Mouse (Mus musculus): ENCODE measurements around the gene Olfr574.

Gene Olfr574

DNA sequence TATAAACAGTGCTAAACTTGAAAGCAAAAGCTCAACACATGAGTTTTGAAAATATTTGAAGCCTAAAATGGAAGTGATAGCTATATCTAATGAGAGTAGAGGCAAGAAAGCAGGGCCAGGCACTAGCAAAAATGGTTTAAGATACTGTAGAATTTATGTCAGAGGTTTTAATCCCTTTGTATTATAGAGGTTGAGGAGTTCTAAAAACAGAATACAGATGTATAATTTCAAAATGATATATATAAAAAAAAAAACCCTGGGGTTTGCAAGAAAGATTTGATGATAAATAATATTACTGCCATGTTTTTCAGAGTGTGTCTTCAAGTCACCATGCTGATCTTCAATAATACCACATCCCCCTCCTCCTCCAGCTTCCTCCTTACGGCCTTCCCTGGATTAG is at the start of gene Olfr574:
Gene Olfr574, plus strand, starts transcription at position 301 of the 400 bp plus-strand sequence.
- no peak for DNase-seq (ENCODE audit: low read depth, low spot score)

DNA sequence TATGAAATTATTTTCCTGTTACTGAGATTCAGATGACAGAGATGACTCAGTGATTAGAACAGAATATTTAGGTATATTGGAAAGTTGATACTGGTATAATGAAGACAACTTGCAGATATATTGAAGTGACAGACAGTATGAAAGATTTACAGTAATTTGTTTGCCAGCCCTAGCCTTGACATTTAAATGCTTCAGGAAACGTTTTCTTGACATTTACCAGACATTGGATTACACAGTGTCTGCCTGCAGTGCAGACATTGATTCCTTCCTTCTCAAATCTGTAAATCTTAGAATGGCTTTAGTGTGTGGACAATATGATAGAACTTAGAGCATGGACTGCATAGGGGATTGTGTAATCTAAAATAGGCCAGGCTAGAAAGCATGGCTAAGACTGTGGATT is 33.0 kb upstream of the Olfr574 start:
- DNase-seq (ENCODE audit: low read depth, low spot score), result no peak

DNA sequence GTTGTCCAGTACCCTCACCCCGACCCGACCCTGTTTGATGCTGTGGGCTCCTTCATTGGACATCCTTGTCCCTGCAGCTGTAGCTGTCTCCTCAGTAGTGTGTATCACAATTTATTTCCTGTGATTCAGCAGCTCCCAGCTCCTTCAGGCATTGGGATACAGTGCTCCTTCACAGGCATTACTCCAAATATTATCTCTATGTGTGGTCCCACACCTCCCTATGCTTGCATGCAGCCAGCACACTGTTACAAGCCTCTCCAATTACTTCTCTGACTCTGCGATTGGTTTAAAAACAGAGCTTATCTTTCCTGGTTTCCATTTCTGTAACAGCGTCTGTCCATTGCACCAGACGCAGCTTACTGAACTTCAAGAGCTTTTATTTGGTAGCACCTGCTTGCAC is 31.9 kb upstream of the Olfr574 start:
- no peak for DNase-seq (ENCODE audit: low read depth, low spot score)

DNA sequence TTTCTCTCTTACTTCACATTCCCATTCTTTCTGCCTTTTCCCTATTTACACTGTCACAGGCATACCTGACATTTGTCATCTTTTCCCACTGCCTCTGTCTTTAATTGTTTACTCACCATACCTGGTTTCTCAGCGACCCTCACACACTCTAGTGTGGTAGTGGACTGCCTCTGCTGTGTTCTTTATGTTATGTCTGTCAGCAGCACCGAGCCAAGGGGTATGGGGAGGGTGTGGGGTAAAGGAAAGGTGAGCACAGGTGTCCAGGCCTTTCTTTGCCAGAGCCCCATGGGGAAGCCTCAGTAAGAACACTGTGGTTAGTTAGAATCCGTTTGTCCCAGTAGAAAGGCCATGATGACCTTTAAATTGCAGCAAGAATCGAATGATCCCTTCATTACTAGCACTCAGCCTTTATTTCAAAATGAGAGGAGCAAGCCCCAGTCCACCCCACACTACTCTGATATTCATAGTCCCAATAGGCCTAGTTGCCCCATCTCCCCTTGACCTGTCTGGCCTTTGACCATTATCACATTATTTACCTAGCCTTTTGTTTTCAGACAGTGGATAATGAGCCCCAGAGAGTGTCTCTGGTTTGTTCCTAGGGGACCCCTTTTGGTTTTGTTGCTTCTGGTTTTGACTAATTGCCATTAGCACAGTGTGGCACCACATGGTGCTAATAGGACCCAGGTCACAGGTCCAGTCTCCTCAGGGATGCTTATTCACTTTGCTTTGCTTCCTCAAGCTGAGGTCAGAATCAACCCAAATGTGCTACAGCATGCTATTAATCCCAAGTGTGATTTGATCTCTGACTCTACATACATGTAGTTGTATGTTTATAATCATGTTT is 31.0 kb upstream of the Olfr574 start, which contains the start of gene Olfr571:
Gene Olfr571, minus strand, starts transcription at position 505 of the 844 bp plus-strand sequence.
- DNase-seq (ENCODE audit: low read depth, low spot score), result no peak

DNA sequence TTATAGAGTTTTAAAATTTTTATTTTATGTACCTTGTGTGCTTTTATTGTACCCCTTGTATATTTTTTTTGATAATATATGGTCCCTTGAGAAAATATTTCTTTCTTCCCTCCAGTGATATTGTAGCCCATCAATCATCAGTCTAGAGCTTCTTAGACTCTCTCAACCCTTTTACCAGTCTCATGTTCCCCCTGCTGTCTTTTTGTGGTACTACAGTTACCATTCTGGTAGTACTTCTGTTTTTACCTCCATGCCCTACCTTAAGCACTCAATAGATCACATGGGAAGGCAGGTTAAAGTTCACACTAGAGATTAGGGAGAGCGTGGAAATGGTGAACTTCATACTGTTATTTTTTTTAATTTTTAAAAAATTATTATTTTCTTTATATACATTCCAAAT is 28.6 kb upstream of the Olfr574 start:
- peak; percentile 22 for DNase-seq (ENCODE audit: low read depth, low spot score)

DNA sequence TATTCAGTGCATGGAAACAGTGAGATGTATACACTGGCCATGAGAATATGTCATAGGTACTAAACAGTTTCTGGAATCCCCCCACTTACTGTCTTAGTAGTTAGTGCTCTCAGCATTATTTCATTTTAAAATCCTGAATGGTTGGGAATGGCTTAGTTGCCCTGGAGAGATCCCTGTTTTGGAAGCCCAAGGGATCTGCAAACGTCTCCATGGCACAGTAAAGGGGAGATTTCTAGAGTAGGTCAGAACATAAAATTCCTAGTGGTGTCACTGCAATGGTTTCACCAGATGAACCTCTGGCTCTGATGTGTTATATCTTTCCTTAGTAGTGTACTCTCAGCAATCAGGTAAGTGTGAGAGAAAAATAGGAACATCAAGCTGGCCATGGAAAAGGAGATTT is 24.2 kb upstream of the Olfr574 start, which contains the start of gene Olfr572:
Gene Olfr572, plus strand, starts transcription at position 301 of the 400 bp plus-strand sequence.
- DNase-seq (ENCODE audit: low read depth, low spot score), result no peak

DNA sequence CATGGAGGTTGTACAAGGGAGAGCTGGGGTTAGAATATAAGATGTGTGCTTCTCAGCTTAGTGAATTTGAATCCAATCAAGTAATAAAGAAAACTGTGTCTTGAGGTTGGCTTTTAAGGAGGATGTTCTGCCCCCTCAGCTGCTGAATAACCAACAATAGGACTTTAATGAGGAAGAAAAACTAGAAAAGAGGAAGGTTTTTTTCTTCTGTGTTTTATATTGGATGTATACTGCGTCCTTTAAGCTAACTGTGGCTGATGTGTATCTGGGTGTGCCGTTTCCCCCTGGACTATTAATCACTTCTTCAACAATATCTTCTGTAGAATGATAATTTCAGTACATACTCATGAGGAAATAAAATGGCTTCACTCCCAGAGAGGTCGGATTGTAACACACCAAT is 21.2 kb upstream of the Olfr574 start:
- DNase-seq (ENCODE audit: low read depth, low spot score), result no peak

DNA sequence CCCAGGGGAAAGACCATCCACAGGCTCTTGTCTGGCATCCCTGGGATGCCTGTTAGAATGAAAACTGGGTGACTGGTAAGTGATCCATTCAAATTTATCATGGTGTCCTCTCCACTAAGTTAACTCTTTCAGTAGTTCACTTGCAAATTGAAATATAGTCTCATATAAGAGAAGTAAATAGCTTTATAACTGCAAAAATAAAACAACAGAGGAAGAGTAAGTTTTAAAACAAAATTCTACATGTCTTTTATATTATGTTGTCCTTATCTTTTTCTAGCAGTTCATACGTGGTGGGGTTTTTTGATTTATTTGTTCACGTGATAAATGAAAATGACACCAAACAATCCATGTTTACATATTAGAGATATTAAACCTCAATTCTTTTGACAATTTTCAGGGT is 5.8 kb upstream of the Olfr574 start, which contains the start of gene Olfr573-ps1:
Gene Olfr573-ps1, minus strand, starts transcription at position 101 of the 400 bp plus-strand sequence.
- DNase-seq (ENCODE audit: low read depth, low spot score), result no peak

DNA sequence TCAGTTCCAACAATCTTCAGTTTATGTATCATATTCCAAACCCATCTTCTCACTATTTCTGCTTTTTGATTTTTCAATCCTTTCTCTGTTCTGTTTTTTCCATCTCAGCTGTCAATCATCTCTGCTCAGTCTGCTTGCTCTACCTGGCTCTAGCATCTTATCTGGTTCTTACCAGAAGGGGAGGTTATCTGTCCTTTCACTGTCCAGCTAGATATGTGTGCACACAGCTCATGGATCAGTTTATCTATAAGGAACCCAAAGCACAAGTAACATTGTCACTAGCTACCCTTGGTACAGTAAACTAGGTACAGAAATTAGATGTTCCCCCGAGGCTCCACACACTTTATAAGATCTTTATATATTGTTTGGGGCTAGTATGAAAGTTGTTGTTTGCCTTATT is 4.8 kb upstream of the Olfr574 start:
- DNase-seq (ENCODE audit: low read depth, low spot score), result no peak

DNA sequence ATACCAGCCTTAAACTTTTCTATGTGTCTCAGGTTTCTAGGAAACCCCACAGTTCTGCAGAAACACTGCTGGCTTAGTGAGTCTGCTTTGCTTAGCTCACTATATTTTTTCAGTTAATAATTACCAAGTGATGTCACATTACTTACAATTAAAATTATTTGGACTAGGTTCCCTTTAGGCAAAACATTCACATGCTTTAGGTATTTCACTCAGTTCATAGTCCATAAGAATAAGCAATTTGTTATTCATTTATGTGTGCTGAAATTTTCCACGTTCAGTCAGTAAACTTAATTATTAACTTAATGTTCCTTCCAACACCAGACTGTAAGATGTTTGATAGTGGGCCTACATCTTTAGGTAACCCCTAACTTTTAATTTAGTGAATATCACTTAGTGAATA is 2.5 kb downstream of the Olfr574 start:
- no peak for DNase-seq (ENCODE audit: low read depth, low spot score)

DNA sequence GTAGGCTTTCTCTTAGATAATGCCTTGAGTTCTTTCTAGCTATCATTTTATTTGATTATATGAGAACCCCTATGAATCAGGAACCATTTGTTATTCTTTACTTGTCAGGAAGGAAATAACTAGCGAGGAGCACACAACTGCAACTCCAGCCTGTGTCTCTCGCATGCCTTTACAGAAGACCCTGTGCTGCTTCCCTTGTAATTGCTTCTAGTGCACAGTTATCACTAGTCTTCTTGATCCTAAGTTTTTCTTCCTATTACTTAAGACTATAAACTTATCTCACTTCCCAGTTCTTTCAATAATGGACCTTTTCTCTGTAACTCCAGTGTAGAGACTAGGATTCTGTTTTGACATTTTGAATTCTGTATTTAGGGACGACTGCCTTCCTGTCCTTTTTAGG is 9.9 kb downstream of the Olfr574 start:
- DNase-seq (ENCODE audit: low read depth, low spot score), result no peak

DNA sequence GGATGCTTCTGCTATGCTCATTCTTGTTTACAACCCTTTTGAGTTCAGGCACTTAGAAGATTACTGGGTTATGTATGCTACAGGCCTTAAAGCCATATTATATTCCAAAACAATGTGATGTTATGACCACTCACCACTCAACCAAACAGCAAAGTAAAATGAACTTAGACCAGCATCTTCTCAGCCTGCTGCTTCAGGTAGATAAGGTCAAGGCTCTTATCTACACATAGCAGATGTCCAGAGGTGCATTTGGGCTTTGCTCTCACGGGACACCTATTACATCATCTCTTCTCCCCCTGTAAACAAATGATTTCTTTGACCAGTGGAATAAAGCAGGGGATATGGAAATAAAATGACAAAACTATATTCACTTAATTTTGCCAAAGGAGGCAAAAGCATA is 10.3 kb downstream of the Olfr574 start, which contains the start of gene Olfr575:
Gene Olfr575, minus strand, starts transcription at position 183 of the 400 bp plus-strand sequence.
- DNase-seq (ENCODE audit: low read depth, low spot score), result no peak

DNA sequence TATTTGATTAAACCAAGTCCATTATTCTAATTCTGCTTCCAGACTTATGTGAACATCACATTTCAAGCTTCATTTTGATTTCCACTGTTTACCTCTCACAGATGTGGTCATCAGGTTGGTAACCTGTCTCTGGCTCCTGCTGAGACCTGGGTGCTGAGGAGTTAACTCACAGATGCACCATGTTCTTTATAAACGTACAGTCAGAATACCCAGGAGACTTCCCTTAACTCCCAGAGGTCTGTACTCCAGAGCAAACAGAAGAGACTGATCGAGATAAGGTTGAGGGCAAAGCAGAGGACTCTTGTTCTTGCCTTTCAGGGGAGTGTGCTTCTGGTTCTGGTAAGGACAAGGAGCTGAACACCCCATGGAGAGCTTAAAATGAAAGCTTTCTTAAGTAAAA is 14.1 kb downstream of the Olfr574 start, which contains the start of gene Olfr576:
Gene Olfr576, plus strand, starts transcription at position 301 of the 400 bp plus-strand sequence.
- no peak for DNase-seq (ENCODE audit: low read depth, low spot score)

DNA sequence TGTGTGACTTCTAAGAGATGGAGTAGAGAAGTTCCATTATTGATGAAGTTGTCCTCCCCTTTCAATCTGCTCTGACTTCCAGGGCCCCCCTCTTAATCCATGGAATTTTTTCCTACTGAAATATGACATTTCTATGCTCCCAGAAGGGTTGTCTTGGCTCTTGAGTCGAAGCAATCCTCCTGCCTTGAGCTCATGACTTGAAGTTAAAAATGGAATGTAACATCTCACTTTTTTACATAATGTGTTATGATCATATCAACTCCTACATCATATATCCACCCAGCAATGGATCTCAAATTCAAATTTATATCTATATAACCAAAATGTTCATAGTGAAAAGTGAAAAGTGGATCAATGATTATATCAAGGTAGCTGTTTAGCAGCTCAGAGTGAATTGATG is 26.1 kb downstream of the Olfr574 start:
- peak; percentile 33 for DNase-seq (ENCODE audit: low read depth, low spot score)

DNA sequence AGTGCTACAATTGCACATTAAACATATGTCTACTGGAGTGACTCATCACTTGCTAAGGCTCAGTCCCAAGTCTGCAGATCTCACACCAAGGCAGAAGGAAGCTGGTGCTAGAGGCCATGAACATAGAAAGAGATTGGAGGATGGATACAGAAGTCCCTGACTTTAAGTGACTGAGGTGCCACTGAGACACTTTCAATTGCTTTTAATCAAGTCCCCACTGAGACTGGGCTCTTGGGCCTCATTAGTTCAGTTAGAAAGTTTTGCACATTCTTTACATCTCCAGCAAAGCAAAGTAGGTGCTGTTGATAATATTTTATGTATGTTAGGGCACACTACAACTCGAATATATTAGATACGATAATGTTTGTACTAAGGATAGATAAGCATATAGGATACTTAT is 27.6 kb downstream of the Olfr574 start, which contains the start of gene Olfr577:
Gene Olfr577, minus strand, starts transcription at position 101 of the 400 bp plus-strand sequence.
- peak; percentile 12 for DNase-seq (ENCODE audit: low read depth, low spot score)

DNA sequence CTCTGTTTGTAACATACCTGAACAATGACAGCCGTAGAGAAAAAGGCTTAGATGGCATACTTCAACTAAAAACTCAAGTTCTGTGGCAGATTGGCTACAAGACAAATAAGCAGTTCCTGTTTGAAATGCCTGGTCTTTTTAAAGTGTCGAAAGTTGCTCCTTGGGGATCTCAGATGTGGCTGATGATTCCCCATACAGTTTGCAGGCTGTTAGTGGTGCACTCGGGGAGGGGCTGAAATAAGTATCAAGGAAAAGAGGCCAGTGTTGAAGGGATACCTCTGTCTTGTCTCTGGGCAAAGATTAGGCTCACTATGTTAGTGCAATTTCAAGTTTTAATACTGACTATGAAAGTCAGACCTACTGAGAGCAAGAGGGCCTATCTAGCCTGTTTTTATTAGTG is 41.0 kb downstream of the Olfr574 start, which contains the start of gene Olfr578:
Gene Olfr578, minus strand, starts transcription at position 101 of the 400 bp plus-strand sequence.
- DNase-seq (ENCODE audit: low read depth, low spot score), result no peak
